Mouse (Mus musculus) liver, postnatal 0 days (tissue): ENCODE measurements around the gene Lsm12. TPM values are rescaled to one million over a fixed set of nuclear protein-coding genes. Genes with fewer than 3 reads are reported as not detected.

Source experiments
- ATAC-seq: fragments of 200-750 bp; cut with Nextera tagmentation; 2 replicates; pipeline ENCODE4 v1.8.0; 2017; ENCODE audit warnings: mild to moderate bottlenecking, moderate library complexity
- DNase-seq: peaks from one replicate; pipeline ENCODE4 v3.0.0-alpha.2; 2016
- H3K27ac ChIP-seq: fragments of 300-500 bp; sonication (generic); 2 replicates; pipeline ENCODE4 v1.5.1; 2014; ENCODE audit warnings: antibody characterized with exemption, moderate library complexity, mild to moderate bottlenecking, low read depth
- H3K27me3 ChIP-seq: fragments of 300-500 bp; sonication (generic); 2 replicates; pipeline ENCODE4 v1.6.1; 2014; ENCODE audit warnings: low read length, control low read depth, mixed read lengths; ENCODE audit not compliant: insufficient read depth
- H3K36me3 ChIP-seq: fragments of 300-500 bp; sonication (generic); replicated peaks from 2 replicates; pipeline ENCODE4 v1.6.1; 2014; ENCODE audit warnings: mild to moderate bottlenecking, control low read depth, low read length, moderate library complexity, mixed read lengths; ENCODE audit not compliant: insufficient read depth
- H3K4me1 ChIP-seq: fragments of 300-500 bp; sonication (generic); 2 replicates; pipeline ENCODE4 v1.6.1; 2014; ENCODE audit warnings: antibody characterized with exemption, mild to moderate bottlenecking, control low read depth; ENCODE audit not compliant: insufficient read depth
- H3K4me2 ChIP-seq: fragments of 300-500 bp; sonication (generic); 2 replicates; pipeline ENCODE4 v1.6.1; 2014; ENCODE audit warnings: low read depth, mild to moderate bottlenecking, low read length, moderate library complexity, mixed read lengths
- H3K4me3 ChIP-seq: fragments of 300-500 bp; sonication (generic); 2 replicates; pipeline ENCODE4 v1.5.1; 2014; ENCODE audit warnings: low read depth, low read length
- H3K9ac ChIP-seq: fragments of 300-500 bp; sonication (generic); replicated peaks from 2 replicates; pipeline ENCODE4 v1.6.1; 2014; ENCODE audit warnings: mild to moderate bottlenecking, moderate library complexity
- H3K9me3 ChIP-seq: fragments of 300-500 bp; sonication (generic); 2 replicates; pipeline ENCODE4 v1.6.1; 2016; ENCODE audit warnings: mild to moderate bottlenecking, control low read depth, low read length, mixed read lengths
- CTCF ChIP-seq: sonication (generic); IDR thresholded peaks from 2 replicates; pipeline ENCODE4 v1.5.1; 2016; ENCODE audit warnings: antibody characterized with exemption, low read depth
- EP300 ChIP-seq: IDR thresholded peaks from 2 replicates; pipeline ENCODE4 v1.6.1; 2016; ENCODE audit warnings: antibody characterized with exemption, low read depth, mild to moderate bottlenecking
- WGBS: fragments of 180-500 bp; shearing (Covaris S2); extraction: QIAGEN DNeasy Blood & Tissue Kit; methylation state at CpG from one replicate; pipeline ENCODE4 v1.1.7; 2014; ENCODE audit not compliant: insufficient replicate concordance; 5-methylcytosine and 5-hydroxymethylcytosine counted together
- polyA plus RNA-seq: library from polyadenylated mRNA; unstranded; fragments of >200 nt; fragmentation: Nextera tagmentation; extraction: Ambion mirVana; gene quantifications from 2 replicates; pipeline ENCODE4 v1.2.1, GENCODE M21; 2015

Gene Lsm12
- polyA plus RNA-seq, 1 experiment from 2014 or later = 55.0 TPM

GRCm38 (mm10) chr11:102145471-102146001 lies 39.6 kb downstream of the Lsm12 start, which contains the start of gene Nags:
Nags (plus strand) TSS chr11:102145513.
- peak; percentile 72 for DNase-seq
- 2% methylated on average over 43 of the region's 50 CpGs for WGBS
- H3K27me3 ChIP-seq = peaks cover 33% of the 10 kb centered on the region
- TF ChIP-seq CTCF (no peak), EP300 (no peak)
- no peaks in the 10 kb centered on the region; the same call in none of the 2 replicates for H3K36me3 ChIP-seq
- H3K4me1 ChIP-seq = peaks cover 5% of the 10 kb centered on the region; the same call in 1 of the 2 replicates
- H3K9ac ChIP-seq = peak within 1 kb of the TSS; percentile 69
- peak within 1 kb of the TSS; percentile 81 for H3K27ac ChIP-seq
- peak within 1 kb of the TSS; percentile 75 for H3K4me2 ChIP-seq
- H3K4me3 ChIP-seq = peak within 1 kb of the TSS; percentile 57
- H3K9me3 ChIP-seq = no peaks in the 10 kb centered on the region
- peak; percentile 14 for ATAC-seq

GRCm38 (mm10) chr11:102144957-102145470 lies 40.1 kb downstream of the Lsm12 start:
- H3K4me3 ChIP-seq = peak overlapping the region; percentile 57
- peaks cover 5% of the 10 kb centered on the region; the same call in 1 of the 2 replicates for H3K4me1 ChIP-seq
- DNase-seq (no peak), ATAC-seq (peak; percentile 63)
- H3K4me2 ChIP-seq = peak overlapping the region; percentile 75
- WGBS = 16% methylated on average over 13 of the region's 13 CpGs
- no peaks in the 10 kb centered on the region; the same call in none of the 2 replicates for H3K36me3 ChIP-seq
- H3K27ac ChIP-seq = peak overlapping the region; percentile 81
- H3K27me3 ChIP-seq = peaks cover 33% of the 10 kb centered on the region
- peak overlapping the region; percentile 69; the same call in 1 of the 2 replicates for H3K9ac ChIP-seq
- TF ChIP-seq CTCF (no peak), EP300 (no peak)
- H3K9me3 ChIP-seq = no peaks in the 10 kb centered on the region

- 60% methylated on average over 7 of the region's 7 CpGs for WGBS
- Histone ChIP-seq H3K9ac (0 out of 2 replicates have a peak overlapping the region, but pooled peaks have one; percentile 13), H3K36me3 (no peaks in the 10 kb centered on the region), H3K4me2 (peak overlapping the region; percentile 34), H3K4me1 (peaks cover 8% of the 10 kb centered on the region), H3K27me3 (peaks cover 23% of the 10 kb centered on the region), H3K9me3 (no peaks in the 10 kb centered on the region), H3K4me3 (0 out of 2 replicates have a peak overlapping the region, but pooled peaks have one; percentile 3), H3K27ac (peak overlapping the region; percentile 91)
- no peak; the same call in 1 of the 2 replicates for TF ChIP-seq EP300
- TF ChIP-seq CTCF = no peak
- peak; percentile 80 for ATAC-seq
- peak; percentile 54 for DNase-seq
Observed at GRCm38 (mm10) chr11:102142355-102142754, 42.7 kb downstream of the Lsm12 start.

- no peak overlapping the region for H3K4me2 ChIP-seq
- ATAC-seq (no peak), DNase-seq (peak; percentile 79)
- peaks cover 3% of the 10 kb centered on the region for H3K4me1 ChIP-seq
- H3K27ac ChIP-seq = no peak overlapping the region
- no peak overlapping the region for H3K9ac ChIP-seq
- 3% methylated on average over 5 of the region's 5 CpGs for WGBS
- no peaks in the 10 kb centered on the region for H3K36me3 ChIP-seq
- H3K4me3 ChIP-seq = no peak overlapping the region
- H3K9me3 ChIP-seq = no peaks in the 10 kb centered on the region
- TF ChIP-seq CTCF (peak; percentile 91), EP300 (no peak)
- peaks cover 7% of the 10 kb centered on the region; the same call in 1 of the 2 replicates for H3K27me3 ChIP-seq
Observed at GRCm38 (mm10) chr11:102140508-102140907, 44.6 kb downstream of the Lsm12 start.

GRCm38 (mm10) chr11:102138447-102138740 lies 46.7 kb downstream of the Lsm12 start:
- no peaks in the 10 kb centered on the region for H3K9me3 ChIP-seq
- WGBS = 0% methylated on average over 18 of the region's 18 CpGs
- H3K4me3 ChIP-seq = no peak overlapping the region
- peak overlapping the region; percentile 57 for H3K4me2 ChIP-seq
- TF ChIP-seq CTCF (peak; percentile 96), EP300 (no peak)
- peak; percentile 71 for DNase-seq
- no peak for ATAC-seq
- no peak overlapping the region for H3K27ac ChIP-seq
- H3K4me1 ChIP-seq = peaks cover 3% of the 10 kb centered on the region
- no peaks in the 10 kb centered on the region for H3K36me3 ChIP-seq
- peaks cover 15% of the 10 kb centered on the region; the same call in 1 of the 2 replicates for H3K27me3 ChIP-seq
- H3K9ac ChIP-seq = peak overlapping the region; percentile 13; the same call in 1 of the 2 replicates

GRCm38 (mm10) chr11:102137625-102138446 lies 47.3 kb downstream of the Lsm12 start:
- Histone ChIP-seq H3K27ac (no peak overlapping the region), H3K4me2 (peak overlapping the region; percentile 57), H3K27me3 (peaks cover 15% of the 10 kb centered on the region; the same call in 1 of the 2 replicates), H3K4me3 (no peak overlapping the region), H3K36me3 (no peaks in the 10 kb centered on the region), H3K9ac (peak overlapping the region; percentile 13; the same call in 1 of the 2 replicates), H3K4me1 (peaks cover 3% of the 10 kb centered on the region), H3K9me3 (no peaks in the 10 kb centered on the region)
- DNase-seq = no peak
- no peak for ATAC-seq
- WGBS = 36% methylated on average over 13 of the region's 13 CpGs
- TF ChIP-seq CTCF = 0 out of 2 replicates have a peak, but pooled peaks have one; percentile 6
- TF ChIP-seq EP300 = no peak
